Mouse (Mus musculus) layer of hippocampus, adult 8-10 months (tissue): ENCODE results near the gene Usp8. TPM values are rescaled to one million over a fixed set of nuclear protein-coding genes. Genes with fewer than 3 reads are reported as not detected.

Source experiments
- DNase-seq, 2 experiments: peaks; one replicate each; pipeline ENCODE4 v3.0.0; 2022; ENCODE audit warnings: low spot score in 2 of 2
- total RNA-seq, 4 experiments: library from RNA; stranded (reverse); gene quantifications; 2 replicates each; pipeline ENCODE4 v1.2.4; 2022

Gene Usp8
- total RNA-seq, 4 experiments from 2014 or later = 53.2 to 55.8 (median 54.1) TPM

DNA sequence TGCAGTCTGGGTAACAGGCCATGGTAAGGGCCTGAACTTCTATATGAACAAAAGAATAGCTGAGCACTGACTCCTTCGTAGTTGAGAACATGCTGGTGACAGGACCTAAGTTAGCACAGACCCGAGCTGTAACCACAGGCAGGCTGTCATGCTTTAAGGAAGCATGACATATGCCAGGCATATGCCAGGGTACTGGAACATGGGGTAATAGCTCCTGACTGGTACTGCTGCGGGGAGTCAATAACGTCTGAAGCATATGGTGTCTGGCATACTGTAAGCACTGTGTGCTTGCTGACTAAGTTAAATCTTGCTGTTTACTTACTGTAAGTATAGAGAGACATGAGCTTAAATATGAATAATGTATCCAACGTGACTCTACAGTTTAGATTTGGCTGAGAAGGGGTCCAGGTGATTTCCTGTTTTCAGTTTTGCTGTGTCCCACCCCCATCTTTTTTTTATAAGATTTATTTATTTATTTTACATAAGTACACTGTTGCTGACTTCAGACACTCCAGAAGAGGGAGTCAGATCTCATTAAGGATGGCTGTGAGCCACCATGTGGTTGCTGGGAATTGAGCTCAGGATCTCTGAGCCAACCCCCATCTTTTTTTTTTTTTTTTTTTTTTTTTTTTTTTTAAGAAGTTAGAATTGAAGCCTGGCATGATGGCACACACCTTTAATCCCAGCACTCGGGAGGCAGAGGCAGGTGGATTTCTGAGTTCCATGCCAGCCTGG, 28.4 kb downstream of the Usp8 start:
- DNase-seq = peak in 1 of 2 experiments; percentile 29

DNA sequence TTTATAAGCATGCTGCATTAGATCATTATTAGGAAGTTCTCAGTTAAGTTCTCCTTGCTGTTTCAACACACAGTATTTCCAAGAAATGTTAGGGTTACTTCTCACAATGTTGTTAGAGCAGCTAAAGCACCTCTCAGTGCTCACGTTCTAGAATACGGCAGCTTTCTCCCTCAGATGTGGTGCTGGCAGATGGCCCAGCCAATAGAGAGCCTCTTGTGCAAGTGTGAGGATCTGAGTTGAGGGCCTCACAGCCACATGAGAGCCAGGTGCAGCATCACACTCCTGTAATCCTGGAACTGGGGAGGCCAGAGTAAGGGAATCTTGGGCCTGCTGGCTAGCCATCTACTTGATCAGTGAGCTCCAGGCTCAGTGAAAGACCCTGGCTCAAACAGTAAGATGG, 33.2 kb downstream of the Usp8 start:
- DNase-seq = no peak

- no peak for DNase-seq
Observed at GRCm38 (mm10) chr2:126743389-126743788, 36.3 kb downstream of the Usp8 start.

DNA sequence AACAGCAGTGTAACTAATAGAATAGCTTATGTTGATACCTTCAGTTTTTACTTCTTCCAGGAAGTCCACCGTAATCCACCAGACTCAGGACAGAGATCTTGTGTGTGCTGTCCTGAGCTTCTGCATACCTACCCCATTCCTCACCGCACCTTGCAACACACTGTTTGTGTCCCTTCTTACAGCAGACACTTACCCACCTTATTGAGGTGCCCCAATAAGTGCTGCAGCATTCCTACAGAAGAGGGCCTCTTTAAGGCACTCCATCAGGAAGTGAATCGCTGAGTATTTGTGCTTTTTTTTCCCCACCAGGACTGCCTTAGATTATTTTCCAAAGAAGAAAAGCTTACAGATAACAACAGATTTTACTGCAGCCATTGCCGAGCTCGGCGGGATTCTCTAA, 48.5 kb downstream of the Usp8 start:
- DNase-seq = no peak

- DNase-seq = no peak
Observed at GRCm38 (mm10) chr2:126759351-126759750, 52.2 kb downstream of the Usp8 start.

DNA sequence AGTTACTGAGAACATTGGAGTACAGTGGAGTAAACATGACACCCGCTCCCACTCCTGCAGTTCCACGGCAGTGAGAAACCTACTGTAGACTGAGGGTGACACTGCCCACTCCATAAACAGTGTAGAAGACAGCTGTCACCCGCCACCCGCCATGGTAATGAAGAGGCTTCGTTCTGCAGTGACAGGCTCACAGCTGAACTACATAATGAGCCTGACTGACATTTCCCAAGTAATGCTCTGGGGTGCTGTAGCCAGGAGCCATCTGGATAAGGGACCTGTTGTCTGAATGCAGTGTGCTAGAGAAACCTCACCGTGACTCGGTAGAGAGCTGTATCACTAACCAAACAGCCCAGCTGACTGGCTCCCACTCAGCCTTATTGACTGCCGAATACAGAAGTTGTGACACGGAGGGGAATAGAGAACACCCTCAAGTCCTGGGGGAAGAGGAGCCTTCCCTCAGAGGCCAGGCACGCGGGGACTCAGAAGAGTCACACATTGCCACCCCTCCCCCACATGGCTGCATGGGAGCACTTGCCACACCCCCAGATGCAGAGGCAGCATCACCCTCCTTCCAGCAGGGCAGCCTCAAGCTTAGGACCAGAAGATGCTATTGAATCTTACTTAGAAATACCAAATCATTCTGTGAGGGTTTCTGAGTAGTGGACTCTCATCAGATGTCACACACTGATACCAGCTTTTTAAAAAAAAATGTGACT, 58.9 kb downstream of the Usp8 start:
- peak; percentile 42 to 51 for DNase-seq

GRCm38 (mm10) chr2:126767599-126767998, 60.5 kb downstream of the Usp8 start:
- no peak for DNase-seq

- DNase-seq = no peak
Observed at GRCm38 (mm10) chr2:126768194-126768593, 61.1 kb downstream of the Usp8 start.

DNA sequence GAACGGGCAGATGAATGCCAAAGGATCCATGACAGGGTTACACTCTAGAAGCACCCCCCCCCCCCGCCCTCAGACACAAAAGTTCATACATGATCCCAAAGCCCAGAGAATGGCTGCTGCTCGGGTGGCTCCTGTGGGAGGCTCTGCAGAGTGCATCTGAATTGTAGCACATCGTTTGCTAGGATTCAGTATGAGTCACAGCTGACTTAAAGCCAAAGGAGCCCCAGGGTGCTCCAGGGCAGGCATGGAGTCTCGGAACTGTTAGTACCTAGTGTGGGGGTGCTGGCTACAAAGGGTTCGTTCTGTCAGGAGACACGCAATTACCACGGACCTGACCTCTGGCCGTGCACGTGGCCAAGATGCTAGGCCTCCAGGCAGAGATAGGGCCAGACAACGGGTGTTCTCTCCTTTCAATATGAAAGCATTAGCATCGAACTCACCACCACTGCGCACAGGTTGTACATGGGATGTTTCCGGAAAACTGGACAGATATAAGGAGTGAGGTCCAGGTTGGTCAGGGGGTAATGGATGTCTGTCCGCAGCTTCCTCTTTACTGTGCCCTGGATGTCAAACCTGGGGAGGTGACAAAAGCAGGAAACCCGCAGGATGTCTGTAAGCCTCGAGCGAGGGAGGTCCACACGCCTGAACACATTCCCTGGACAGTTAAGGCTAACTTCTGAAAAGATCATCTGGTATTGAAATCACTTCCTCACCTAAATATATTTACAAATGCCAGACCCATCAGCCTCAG, 62.5 kb downstream of the Usp8 start:
- no peak for DNase-seq

GRCm38 (mm10) chr2:126772217-126772616, 65.1 kb downstream of the Usp8 start:
- no peak for DNase-seq

GRCm38 (mm10) chr2:126775951-126776350, 68.8 kb downstream of the Usp8 start:
- no peak for DNase-seq

DNA sequence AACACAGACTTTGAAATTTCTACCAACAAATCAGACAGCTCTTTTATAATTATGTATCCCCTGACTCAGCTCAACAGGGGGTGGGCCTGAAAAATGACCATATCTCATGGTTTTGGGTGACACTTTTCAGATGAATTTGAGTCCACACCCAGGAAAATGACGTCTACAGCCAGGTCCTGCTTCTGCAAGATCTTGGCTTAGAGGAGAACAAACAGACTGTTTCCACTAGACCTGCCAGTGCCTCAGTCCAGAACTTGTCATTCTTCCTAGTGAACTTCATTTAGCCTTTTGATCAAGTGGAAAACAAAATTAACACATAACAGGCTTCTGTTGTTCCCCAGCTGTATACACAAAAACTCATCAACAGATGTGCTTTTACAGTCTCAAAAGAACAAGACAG, 69.3 kb downstream of the Usp8 start:
- no peak for DNase-seq

DNA sequence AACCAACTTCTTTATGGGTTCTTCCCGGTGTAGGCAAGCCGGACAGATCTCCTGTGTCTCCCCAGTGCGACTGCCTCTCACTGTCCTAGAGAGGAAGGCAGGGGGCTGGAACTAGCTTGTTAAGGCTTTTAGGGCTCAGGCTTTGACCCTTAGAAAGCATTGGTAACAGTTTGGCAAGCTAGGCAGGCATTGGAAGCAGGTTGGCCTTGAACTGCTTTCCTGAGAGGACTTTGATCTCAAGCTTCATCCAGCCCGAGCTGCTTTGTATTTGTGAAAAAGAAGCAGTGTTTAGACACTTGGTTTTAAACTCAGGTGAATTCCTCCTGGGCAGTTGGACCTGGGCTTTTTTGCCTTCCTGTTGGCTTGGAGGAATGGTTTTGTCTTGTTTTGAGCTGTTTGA, 71.7 kb downstream of the Usp8 start:
- DNase-seq = no peak

GRCm38 (mm10) chr2:126780286-126780685, 73.2 kb downstream of the Usp8 start:
- DNase-seq = no peak

GRCm38 (mm10) chr2:126781478-126781877, 74.3 kb downstream of the Usp8 start:
- no peak for DNase-seq

DNA sequence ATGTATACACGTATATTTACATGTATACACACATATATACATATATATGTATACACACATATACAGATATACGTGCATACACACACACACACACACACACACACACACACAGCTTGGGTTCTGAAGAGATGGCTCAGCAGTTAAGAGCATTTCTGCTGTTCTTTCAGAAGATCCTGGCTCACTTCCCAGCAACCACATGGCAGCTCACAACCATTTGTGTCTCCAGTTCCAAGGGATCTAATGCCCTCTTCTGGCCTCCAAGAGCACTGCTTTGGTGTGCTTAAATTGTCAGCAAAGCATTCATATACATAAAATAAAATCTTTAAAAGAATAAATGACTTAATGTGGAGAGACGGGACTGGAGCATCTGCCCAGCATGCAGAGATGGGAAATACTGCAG, 75.3 kb downstream of the Usp8 start:
- DNase-seq = peak; percentile 64 to 74

- no peak for DNase-seq
Observed at GRCm38 (mm10) chr2:126783370-126783769, 76.2 kb downstream of the Usp8 start, which contains the start of gene Usp50. TSS of gene Usp50 (minus strand) at chr2:126783470.

DNA sequence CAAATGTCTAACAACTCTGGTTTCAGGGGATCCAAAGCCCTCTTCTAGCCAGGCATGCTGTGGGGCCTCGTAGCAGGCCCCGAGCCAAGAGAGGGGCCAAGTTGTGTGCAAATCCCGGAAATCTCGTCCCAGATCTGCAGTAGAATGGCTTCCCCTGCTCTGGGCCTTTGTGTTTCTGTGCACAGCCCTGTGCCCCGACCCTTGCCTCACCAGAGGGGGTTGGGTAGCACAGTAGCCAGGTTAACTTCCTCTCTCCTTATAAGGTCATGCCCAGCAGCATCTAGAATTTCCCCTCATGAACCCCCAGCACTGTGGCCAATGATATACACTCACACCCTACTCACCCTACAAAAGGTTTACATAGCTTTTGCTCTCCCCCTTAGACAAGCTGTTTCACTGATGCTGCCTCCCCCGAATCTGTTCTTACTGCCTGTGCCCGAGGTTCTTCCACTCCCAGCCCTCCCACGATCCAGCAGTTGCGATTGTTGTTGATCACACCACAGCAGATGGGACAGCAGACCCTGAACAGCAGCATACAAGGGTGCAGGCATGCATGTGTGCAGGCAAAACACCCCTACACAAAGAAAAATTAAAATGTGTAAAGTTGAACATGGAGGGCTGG, 80.7 kb downstream of the Usp8 start:
- DNase-seq = peak; percentile 80 to 87

DNA sequence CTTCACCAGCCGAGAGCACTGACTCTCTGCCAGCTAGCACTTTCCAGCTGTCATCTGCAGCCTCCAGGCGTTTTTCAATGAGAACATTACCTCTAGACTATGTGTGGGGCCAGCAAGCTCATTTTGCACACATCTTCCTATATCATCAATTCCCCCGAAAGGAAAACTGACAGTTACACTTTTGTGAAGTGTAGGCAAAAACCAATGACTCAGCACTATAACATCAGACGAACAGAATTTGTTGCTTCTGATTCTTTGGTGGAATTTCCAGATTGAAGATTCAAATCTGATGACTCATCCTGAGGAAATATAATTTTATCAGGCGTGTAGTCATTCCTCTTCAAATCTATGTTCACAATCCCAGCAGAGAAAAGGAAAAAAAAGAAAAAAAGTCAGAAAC, 85.5 kb downstream of the Usp8 start:
- DNase-seq = no peak

GRCm38 (mm10) chr2:126795708-126796107, 88.6 kb downstream of the Usp8 start:
- DNase-seq = no peak

DNA sequence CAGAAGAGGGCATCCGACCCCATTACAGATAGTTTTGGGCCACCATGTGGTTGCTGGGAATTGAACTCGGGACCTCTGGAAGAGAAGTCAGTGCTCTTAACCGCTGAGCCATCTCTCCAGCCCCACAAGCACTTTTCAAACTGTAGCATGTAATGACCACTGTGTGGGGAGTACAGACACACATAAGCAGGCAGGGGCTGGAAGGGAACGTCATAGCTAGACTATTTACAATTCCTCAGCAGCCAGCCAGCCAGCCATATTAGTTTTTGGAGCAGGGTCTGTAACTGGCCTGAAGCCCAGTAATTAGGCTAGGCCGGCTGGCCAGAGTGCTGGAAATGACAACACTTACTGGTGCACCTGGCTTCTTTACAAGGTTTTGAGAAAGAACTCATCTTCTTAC, 91.3 kb downstream of the Usp8 start:
- no peak for DNase-seq

GRCm38 (mm10) chr2:126801980-126802379, 94.9 kb downstream of the Usp8 start:
- DNase-seq = no peak
